In the genomic region with DNA sequence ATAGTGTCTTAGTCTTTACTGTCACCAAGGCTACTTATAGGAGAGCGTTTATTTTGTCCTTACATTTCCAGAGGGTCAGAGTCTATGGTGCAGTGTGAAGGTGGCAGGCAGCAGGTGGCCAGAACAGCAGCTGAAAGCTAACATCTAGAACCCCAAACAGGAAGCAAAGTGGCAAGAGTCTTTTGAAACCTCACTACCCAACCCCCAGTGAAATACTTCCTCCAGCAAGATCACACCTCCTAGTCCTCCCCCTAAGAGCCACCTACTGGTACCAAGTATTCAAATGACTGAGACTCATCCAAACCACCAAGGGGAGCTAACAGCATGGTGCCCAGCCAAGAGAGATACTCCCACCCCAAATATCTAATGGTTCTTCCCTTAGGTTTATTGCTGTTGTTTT, we compare ENCODE assay signal across 22 mouse cellular contexts. TPM values are rescaled to one million over a fixed set of nuclear protein-coding genes. Genes with fewer than 3 reads are reported as not detected.
DNase-seq lines count a peak whose midpoint lies in the region; ATAC-seq and TF ChIP-seq lines count a peak whose summit lies in the region.
"Had no signal": no experiment of that assay in that cellular context is flagged by ENCODE, and none has a peak within 500 bp of the region (broad histone marks: within the 10 kb centered on the region; RNA-seq: fewer than 3 reads in every experiment).

No protein-coding gene starts in this region.

- no peak for ATAC-seq in liver, postnatal 0 days
- peak; percentile 91 for ATAC-seq in megakaryocyte, adult 5-6 weeks (ENCODE audit: poor library complexity, severe bottlenecking)
- ATAC-seq: CD4-positive, CD25-positive, alpha-beta regulatory T cell, adult 4 months; forebrain, embryonic 13.5 days; forebrain, postnatal 0 days had no signal

- 0 out of 2 replicates have a peak, but pooled peaks have one; percentile 12 for TF ChIP-seq CTCF in liver, postnatal 0 days (IDR thresholded peaks at IDR 0.05; ENCODE audit: low read depth)
- no peak for TF ChIP-seq CTCF in bone marrow, adult 2 months (IDR thresholded peaks at IDR 0.05; ENCODE audit: control insufficient read depth, insufficient read depth, low read length)

- no peak for DNase-seq in liver, postnatal 0 days
- DNase-seq in liver: no peak
- no peak for DNase-seq in right cerebral cortex, postnatal 10 days (ENCODE audit: low spot score in 2 of 2)
- no peak for DNase-seq in cerebellum, adult 11 months
- DNase-seq in gastrocnemius, postnatal 4 days (ENCODE audit: low spot score in 2 of 2): no peak
- DNase-seq: cerebellum, adult 18-20 months; cerebellum, adult 9-11 months; cerebellum, postnatal 36 days; forebrain, postnatal 0 days; gastrocnemius, adult 2 months; gastrocnemius, postnatal 25 days; heart, adult 2 months had no signal

- no peaks in the 10 kb centered on the region for H3K36me3 ChIP-seq in liver, postnatal 0 days (replicated peaks; ENCODE audit: insufficient read depth, low read length)
- H3K36me3 ChIP-seq: embryonic facial prominence, embryonic 10.5 days; G1E; heart, embryonic 12.5 days; hindbrain, embryonic 15.5 days had no signal

- no peak overlapping the region for H3K4me2 ChIP-seq in liver, postnatal 0 days (ENCODE audit: low read depth, low read length)
- H3K4me2 ChIP-seq: forebrain, embryonic 13.5 days; heart, embryonic 12.5 days; hindbrain, embryonic 15.5 days had no signal

- peaks cover 6% of the 10 kb centered on the region for H3K9me3 ChIP-seq in liver, postnatal 0 days (ENCODE audit: low read length)
- H3K9me3 ChIP-seq: forebrain, embryonic 13.5 days; heart, embryonic 12.5 days; hindbrain, embryonic 15.5 days had no signal

- TF ChIP-seq POLR2A in bone marrow, adult 2 months (IDR thresholded peaks at IDR 0.05; ENCODE audit: borderline replicate concordance, control insufficient read depth, low read depth, low read length): no peak

- WGBS in liver, postnatal 0 days (ENCODE audit: insufficient replicate concordance): 87% methylated on average over 1 of the region's 1 CpGs
- WGBS in bone marrow, adult 2 months: 59% methylated on average over 1 of the region's 1 CpGs

- no peak for TF ChIP-seq EP300 in liver, postnatal 0 days (IDR thresholded peaks at IDR 0.05; ENCODE audit: low read depth)

- no peaks in the 10 kb centered on the region for H3K4me1 ChIP-seq in liver, postnatal 0 days (ENCODE audit: insufficient read depth)
- peaks cover 2% of the 10 kb centered on the region; the same call in 1 of the 2 replicates for H3K4me1 ChIP-seq in bone marrow, adult 2 months (ENCODE audit: control insufficient read depth, insufficient read depth, low read length)
- H3K4me1 ChIP-seq: embryonic facial prominence, embryonic 10.5 days; forebrain, embryonic 13.5 days; heart, embryonic 12.5 days; hindbrain, embryonic 15.5 days had no signal

- no peak overlapping the region for H3K27ac ChIP-seq in liver, postnatal 0 days (ENCODE audit: low read depth)
- peak overlapping the region; percentile 72; the same call in 1 of the 2 replicates for H3K27ac ChIP-seq in bone marrow, adult 2 months (ENCODE audit: control insufficient read depth, insufficient read depth, low read depth, low read length, poor library complexity)
- H3K27ac ChIP-seq: embryonic facial prominence, embryonic 10.5 days; forebrain, embryonic 13.5 days; gastrocnemius, adult 2 months; heart, adult 2 months; hindbrain, embryonic 15.5 days had no signal

- no peak overlapping the region for H3K9ac ChIP-seq in liver, postnatal 0 days (replicated peaks)
- H3K9ac ChIP-seq: forebrain, embryonic 13.5 days; forebrain, postnatal 0 days; heart, embryonic 12.5 days; hindbrain, embryonic 15.5 days had no signal

- no peak overlapping the region for H3K4me3 ChIP-seq in liver, postnatal 0 days (ENCODE audit: low read depth, low read length)
- H3K4me3 ChIP-seq in bone marrow, adult 2 months (replicated peaks; ENCODE audit: control insufficient read depth, low read depth, low read length): no peak overlapping the region
- H3K4me3 ChIP-seq: embryonic facial prominence, embryonic 10.5 days; forebrain, embryonic 13.5 days; gastrocnemius, adult 2 months; heart, adult 2 months; heart, embryonic 12.5 days; hindbrain, embryonic 15.5 days had no signal

- no peaks in the 10 kb centered on the region for H3K27me3 ChIP-seq in liver, postnatal 0 days (ENCODE audit: insufficient read depth, low read length)
- H3K27me3 ChIP-seq: forebrain, embryonic 13.5 days; heart, embryonic 12.5 days; hindbrain, embryonic 15.5 days had no signal

RNA-seq across cellular contexts. Expression of a gene that starts 36.8 kb away (rescaled TPM):
- not detected in 2 replicates for polyA plus RNA-seq in liver, postnatal 0 days (2015; fragmentation: Nextera tagmentation; extraction: Ambion mirVana)
- not detected in 2 replicates for polyA plus RNA-seq in bone marrow, adult 2 months (2011; ENCODE audit: insufficient read depth, insufficient read length, low replicate concordance, missing spikeins)
- total RNA-seq in megakaryocyte, adult 5-6 weeks (2015): not detected in 2 replicates
- not detected in 2 replicates for total RNA-seq in megakaryocyte, adult 5-6 weeks (2017)
- under 1 TPM in 1 of 2 experiments, not detected in 1; 0.13 TPM for total RNA-seq in gastrocnemius, postnatal 4 days (2021)
- total RNA-seq: adrenal gland, postnatal 10 days; gastrocnemius, adult 2 months; gastrocnemius, postnatal 25 days; heart, adult 2 months; heart, postnatal 25 days had no signal
- polyA plus RNA-seq: CD4-positive, CD25-positive, alpha-beta regulatory T cell, adult 4 months; G1E had no signal
